Mouse (Mus musculus) fibroblast of lung, adult 2 months (primary cell): ENCODE results near the gene Iffo1.
A peak's percentile ranks its signal among the peaks of the same experiment; 100 is the strongest.
"Not testable (repeated sequence)": the region's sequence is repeated elsewhere in the genome, so short reads cannot be mapped to it uniquely, and the experiment has no call there.

Experiments used
- DNase-seq: peaks from one replicate; pipeline ENCODE4 v3.0.0-alpha.2; 2011; ENCODE audit warnings: low read depth

Gene Iffo1

GRCm38 (mm10) chr6:125160854-125161760, 16.1 kb downstream of the Iffo1 start:
- peak; percentile 79 for DNase-seq

GRCm38 (mm10) chr6:125161971-125162370, 16.9 kb downstream of the Iffo1 start:
- DNase-seq: not testable (repeated sequence)

DNA sequence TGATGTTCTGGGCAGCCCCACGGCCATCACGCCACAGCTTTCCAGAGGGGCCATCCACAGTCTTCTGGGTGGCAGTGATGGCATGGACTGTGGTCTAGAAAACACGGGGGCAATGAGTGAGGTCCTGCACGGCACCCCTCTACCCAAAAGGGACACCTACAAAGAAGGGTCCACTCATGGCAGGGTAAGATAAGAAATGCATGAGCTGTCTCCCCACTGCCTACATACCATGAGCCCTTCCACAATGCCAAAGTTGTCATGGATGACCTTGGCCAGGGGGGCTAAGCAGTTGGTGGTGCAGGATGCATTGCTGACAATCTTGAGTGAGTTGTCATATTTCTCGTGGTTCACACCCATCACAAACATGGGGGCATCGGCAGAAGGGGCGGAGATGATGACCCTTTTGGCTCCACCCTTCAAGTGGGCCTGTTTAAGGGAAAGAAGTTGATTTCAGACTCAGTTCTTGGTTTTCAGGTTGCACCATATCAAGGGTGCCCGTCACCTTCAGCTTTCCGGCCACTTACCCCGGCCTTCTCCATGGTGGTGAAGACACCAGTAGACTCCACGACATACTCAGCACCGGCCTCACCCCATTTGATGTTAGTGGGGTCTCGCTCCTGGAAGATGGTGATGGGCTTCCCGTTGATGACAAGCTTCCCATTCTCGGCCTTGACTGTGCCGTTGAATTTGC, 17.7 kb downstream of the Iffo1 start:
- DNase-seq: not testable (repeated sequence)

DNA sequence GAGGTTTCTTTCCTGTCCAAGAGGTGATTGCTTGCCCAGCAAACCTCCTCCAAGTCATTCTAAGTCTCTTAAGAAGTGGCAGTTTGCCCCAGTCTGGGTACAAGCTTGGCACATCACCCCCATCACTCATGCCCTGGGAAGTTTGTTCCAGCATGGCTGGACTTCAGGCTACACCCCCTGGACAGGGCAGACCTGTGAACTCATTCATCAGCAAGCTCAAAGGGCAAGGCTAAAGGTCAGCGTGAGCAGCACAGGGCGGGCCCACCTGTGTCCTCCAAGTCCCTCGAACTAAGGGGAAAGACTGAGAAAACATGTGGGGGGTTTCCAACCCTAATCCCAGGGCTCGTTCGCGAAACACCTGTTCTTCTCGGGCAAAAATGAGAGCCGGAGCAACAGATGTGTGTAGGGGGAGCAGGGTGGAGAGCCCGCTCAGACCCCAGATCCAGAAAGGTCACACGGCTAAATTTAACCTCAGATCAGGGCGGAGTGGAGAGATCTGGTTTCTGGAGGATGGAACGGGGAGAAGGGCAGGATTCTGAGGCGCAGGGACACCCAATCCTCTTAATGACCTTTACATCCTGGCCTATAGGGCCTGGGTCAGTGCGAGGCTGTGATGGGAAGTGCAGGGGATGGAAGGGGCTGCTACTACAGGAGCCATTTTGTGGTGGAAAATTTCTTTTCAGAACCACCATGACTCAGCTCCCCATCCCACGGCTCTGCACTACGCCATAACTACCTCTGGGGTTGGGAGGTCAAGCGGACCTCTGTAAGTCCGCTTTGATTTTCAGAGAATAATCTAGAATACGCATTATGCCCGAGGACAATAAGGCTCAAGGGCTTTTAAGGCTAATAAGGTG, 19.0 kb downstream of the Iffo1 start:
- DNase-seq: no peak

DNA sequence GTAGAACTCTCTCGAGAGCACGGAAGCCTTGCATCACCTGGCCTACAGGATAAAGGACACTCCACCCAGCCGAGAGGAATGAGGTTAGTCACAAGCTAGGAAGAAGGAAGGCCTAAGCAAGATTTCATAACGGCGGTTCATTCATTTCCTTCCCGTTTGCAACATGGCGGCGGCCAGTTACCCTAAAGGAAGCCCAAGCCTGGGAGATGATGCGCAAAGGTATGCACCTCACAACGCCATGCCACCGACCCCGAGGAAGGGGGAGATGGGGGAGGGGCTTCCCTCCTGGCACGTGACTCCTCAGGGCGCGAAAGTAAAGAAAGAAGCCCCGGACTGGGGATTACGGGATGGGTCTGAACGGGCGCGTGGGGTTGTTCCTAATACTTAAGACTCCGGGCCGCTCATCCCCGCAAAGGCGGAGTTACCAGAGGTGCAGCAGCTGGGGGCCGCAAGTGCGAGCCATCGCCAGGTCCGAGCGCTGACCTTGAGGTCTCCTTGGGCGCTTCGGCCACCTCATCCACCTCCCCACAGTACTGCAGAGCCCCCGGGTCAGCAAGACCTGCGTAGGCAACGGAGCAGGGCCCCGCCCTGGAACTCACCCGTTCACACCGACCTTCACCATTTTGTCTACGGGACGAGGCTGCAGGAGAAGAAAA, 19.8 kb downstream of the Iffo1 start:
- no peak for DNase-seq

- DNase-seq: peak; percentile 87
These were observed 20.4 kb downstream of the Iffo1 start for GRCm38 (mm10) chr6:125165328-125165891.

DNA sequence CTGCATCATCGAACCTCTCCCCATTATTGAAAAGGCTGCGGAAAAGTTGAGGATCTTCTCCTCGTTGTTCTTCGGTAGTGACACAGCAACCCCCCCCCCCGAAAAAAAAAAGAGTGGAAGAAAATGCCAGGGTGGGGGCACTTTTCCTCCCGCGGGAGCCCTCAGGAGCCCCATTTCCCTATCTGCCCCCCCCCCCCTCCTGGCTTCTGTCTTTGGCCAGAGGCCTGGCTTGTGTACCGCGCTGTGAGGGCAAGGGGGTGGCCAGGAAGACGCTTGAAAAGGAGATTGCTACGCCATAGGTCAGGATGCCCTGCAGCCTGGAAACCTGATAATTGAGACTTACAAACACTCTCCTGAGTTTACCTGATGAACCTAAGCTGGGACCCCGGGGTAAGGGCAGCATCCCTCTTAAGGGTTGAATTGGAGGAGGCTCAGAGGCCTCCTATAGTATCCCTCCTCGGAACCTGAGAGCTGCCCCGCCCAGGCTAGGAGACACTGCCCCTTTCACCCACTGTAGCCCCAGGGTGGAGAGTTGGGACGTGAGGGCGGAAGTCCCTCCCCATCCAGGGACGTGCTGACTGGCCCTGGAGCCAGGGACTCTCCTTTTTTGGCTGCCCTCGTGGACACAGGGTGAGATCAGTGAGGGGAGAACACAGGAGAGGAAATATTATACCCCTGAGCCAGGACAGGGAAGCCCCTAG, 21.2 kb downstream of the Iffo1 start, which contains the start of gene Gapdh:
Gapdh (minus strand) TSS at position 417 of the 701 bp plus-strand sequence.
- DNase-seq: no peak

GRCm38 (mm10) chr6:125166861-125167650, 22.0 kb downstream of the Iffo1 start:
- no peak for DNase-seq

DNA sequence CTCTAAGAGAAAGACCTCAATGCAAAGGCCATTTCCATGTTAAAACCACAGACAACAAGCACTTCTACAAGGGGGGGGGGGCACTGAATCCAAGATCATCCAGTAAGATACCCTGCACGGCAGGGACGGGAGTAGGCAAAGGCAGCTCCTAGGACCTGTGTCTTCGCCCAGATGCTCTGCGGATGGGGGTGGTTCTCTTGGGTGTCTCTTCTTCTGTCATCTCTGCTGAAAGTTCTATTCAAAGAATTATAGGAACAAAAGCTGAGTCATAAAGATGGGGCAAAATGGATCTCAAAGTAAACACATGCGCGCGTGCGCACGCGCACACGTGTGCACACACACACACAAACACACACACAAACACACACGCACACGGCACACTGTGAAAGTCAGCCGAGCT, 23.0 kb downstream of the Iffo1 start:
- no peak for DNase-seq

- no peak for DNase-seq
These were observed 25.2 kb downstream of the Iffo1 start for GRCm38 (mm10) chr6:125170194-125170593.

- no peak for DNase-seq
These were observed 27.4 kb downstream of the Iffo1 start for GRCm38 (mm10) chr6:125172474-125172873.

DNA sequence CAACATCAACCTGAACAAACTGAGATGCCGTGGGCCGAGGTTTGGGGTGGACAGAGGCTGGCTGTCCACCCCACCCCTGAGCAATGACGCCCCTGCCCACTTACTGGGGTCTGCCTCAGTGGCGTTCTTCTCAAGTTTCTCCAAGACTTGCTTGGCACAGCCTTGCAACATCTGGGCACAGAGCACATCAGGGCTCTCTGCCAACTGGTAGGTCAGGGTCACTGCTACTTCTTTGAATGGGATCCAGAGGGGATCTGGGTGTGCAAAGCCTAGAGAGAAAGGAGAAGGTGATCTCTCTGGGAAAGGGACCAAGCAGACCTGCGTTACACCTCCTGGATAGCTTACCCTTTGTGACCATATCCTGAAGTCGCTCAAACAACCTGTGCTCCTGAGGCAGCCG, 28.2 kb downstream of the Iffo1 start:
- no peak for DNase-seq

- DNase-seq: no peak
These were observed 30.4 kb downstream of the Iffo1 start for GRCm38 (mm10) chr6:125175469-125175868.

DNA sequence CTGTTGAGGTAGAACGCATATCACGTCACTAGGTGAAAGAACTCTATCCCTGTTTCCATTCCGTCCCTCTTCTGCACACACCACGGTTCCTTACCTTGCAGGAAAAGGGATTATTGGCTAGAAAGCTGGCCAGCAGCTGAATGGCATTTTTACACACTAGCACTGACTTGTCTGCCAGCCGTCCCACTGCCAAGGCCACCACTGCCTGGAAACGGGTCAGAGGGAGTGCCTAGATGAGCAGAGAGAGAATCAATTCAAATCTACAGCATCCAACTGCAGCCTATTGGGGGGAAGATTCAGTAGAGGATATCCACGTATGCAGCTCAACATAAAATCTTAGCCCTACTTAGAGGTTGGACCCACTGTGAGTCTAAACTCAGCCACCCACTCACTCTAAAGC, 34.6 kb downstream of the Iffo1 start:
- no peak for DNase-seq

- DNase-seq: no peak
These were observed 37.1 kb downstream of the Iffo1 start for GRCm38 (mm10) chr6:125182133-125182532.

DNA sequence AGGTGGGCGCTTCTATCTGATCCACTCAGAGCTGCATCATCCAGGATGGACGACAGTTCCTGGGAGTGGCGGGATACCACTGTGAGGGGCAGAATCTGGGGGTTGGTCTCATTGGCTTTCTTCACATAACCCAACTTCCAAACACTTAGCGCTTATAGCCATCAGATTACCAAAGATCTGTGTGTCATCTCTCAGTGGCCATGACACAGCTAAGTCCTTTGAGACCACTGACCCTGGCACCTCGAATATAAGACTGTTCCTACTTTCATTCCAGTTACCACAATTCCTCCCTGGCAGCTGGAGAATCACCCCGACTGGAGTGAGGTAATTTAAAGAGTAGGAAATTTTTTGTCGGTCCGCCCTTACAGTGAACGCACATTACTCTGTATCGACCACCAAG, 41.2 kb downstream of the Iffo1 start:
- no peak for DNase-seq

DNA sequence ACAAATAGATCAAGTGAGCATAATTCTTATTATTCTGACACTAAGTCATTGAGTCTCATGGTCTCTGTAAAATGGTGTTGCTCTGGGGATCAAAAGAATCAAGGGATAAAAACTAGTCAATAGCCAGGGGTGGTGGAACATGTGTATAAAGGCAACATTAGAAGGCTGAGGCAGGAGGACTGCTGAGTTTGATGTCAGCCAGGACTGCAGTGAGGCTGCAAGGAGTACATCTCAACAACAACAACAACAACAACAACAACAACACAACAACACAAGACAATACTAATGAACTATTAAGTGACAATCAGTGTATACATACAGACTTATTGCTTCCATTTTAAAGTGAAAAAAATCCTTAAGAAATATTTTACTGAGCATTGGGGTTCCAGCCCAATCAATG, 45.8 kb downstream of the Iffo1 start:
- DNase-seq: no peak

- DNase-seq: peak; percentile 90
These were observed 46.4 kb downstream of the Iffo1 start, which contains the start of the genes Ncapd2 and Mrpl51 for GRCm38 (mm10) chr6:125191332-125192015. Gene Ncapd2, minus strand, starts transcription at chr6:125191701. Gene Mrpl51, plus strand, starts transcription at chr6:125191801.
